Mouse (Mus musculus) erythroblast, embryonic 14.5 days (primary cell): ENCODE results near the gene Ano1.

ENCODE experiments used
- GATA1 ChIP-seq: IDR thresholded peaks from 2 replicates; pipeline ENCODE4 v1.6.1; 2012; ENCODE audit warnings: low read length, inconsistent platforms, mixed read lengths
- TAL1 ChIP-seq: IDR thresholded peaks from 3 replicates; pipeline ENCODE4 v1.6.1; 2012; ENCODE audit warnings: low read length, inconsistent platforms, mixed read lengths

DNA sequence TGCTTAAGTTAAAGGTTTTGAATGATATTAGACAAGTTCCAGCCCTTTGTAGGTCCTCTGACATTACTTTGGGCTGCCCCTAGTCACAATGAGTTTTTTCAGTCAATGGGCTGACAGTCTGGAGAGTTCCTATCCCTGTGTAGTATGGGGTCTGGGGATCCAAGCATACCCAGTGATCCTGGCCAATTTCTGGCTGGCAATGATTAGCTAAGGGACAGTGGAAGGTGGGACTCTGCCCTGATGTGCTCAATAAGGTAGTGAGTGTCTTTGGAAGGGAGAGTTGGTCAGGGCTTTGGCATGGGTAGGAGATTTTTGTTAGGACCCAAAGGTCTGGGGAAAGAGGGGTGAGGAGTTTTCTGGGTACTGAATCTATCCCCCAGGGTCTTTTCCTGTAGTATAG, 180.2 kb downstream of the Ano1 start:
- no peak for TF ChIP-seq GATA1
- no peak for TF ChIP-seq TAL1
